Mouse (Mus musculus) ES-Bruce4 (cell line): ENCODE results near the gene Trak2. TPM values are rescaled to one million over a fixed set of nuclear protein-coding genes. Genes with fewer than 3 reads are reported as not detected.

Source experiments
- H3K27ac ChIP-seq: 2 replicates; pipeline ENCODE4 v1.5.1; 2012; ENCODE audit warnings: low read length, inconsistent platforms; ENCODE audit not compliant: insufficient read depth
- H3K27me3 ChIP-seq: 2 replicates; pipeline ENCODE4 v1.6.1; 2012; ENCODE audit warnings: mild to moderate bottlenecking, low read length, inconsistent platforms; ENCODE audit not compliant: control insufficient read depth, poor library complexity, insufficient read depth, severe bottlenecking
- H3K36me3 ChIP-seq: 2 replicates; pipeline ENCODE4 v1.6.1; 2012; ENCODE audit warnings: inconsistent platforms, mild to moderate bottlenecking, low read length, moderate library complexity; ENCODE audit not compliant: control insufficient read depth, poor library complexity, insufficient read depth, severe bottlenecking
- H3K4me1 ChIP-seq: one replicate; pipeline ENCODE4 v1.8.1; 2011; ENCODE audit warnings: low read length; ENCODE audit not compliant: control insufficient read depth, insufficient read depth
- H3K4me3 ChIP-seq: 2 replicates; pipeline ENCODE4 v1.5.1; 2011; ENCODE audit warnings: low read depth, mild to moderate bottlenecking, low read length
- H3K9ac ChIP-seq: 2 replicates; pipeline ENCODE4 v1.6.1; 2012; ENCODE audit warnings: low read depth, mild to moderate bottlenecking, inconsistent platforms; ENCODE audit not compliant: poor library complexity, severe bottlenecking
- H3K9me3 ChIP-seq: replicated peaks from 2 replicates; pipeline ENCODE4 v1.6.1; 2012; ENCODE audit warnings: mild to moderate bottlenecking, low read length, inconsistent platforms; ENCODE audit not compliant: control insufficient read depth, poor library complexity, insufficient read depth, severe bottlenecking
- CTCF ChIP-seq: IDR thresholded peaks from one replicate; pipeline ENCODE4 v1.8.1; 2011; ENCODE audit warnings: low read depth, low read length
- EP300 ChIP-seq: IDR thresholded peaks from 2 replicates; pipeline ENCODE4 v1.6.1; 2011; ENCODE audit warnings: low read depth, low read length; ENCODE audit not compliant: insufficient read depth
- POLR2A ChIP-seq: IDR thresholded peaks from one replicate; pipeline ENCODE4 v1.8.1; 2011; ENCODE audit warnings: low read length; ENCODE audit not compliant: insufficient read depth
- polyA plus RNA-seq: library from polyadenylated mRNA; stranded (reverse); fragments of >200 nt; gene quantifications from 2 replicates; pipeline ENCODE4 v1.2.4, GENCODE M21; 2011; ENCODE audit warnings: low read depth; ENCODE audit not compliant: missing spikeins, insufficient read depth, insufficient read length

Trak2 gene
- polyA plus RNA-seq, 1 experiment = 20.2 TPM

- H3K4me1 ChIP-seq = peaks cover 6% of the 10 kb centered on the region
- H3K36me3 ChIP-seq = no peaks in the 10 kb centered on the region
- H3K4me3 ChIP-seq = no peak overlapping the region
- no peaks in the 10 kb centered on the region for H3K27me3 ChIP-seq
- no peak overlapping the region for H3K27ac ChIP-seq
- no peaks in the 10 kb centered on the region for H3K9me3 ChIP-seq
- no peak overlapping the region for H3K9ac ChIP-seq
- TF ChIP-seq EP300 (no peak), CTCF (no peak), POLR2A (no peak)
These were observed 21.4 kb downstream of the Trak2 start for GRCm38 (mm10) chr1:58951841-58952240.

GRCm38 (mm10) chr1:58950899-58951648, 22.2 kb downstream of the Trak2 start:
- H3K9me3 ChIP-seq = no peaks in the 10 kb centered on the region
- no peak overlapping the region for H3K9ac ChIP-seq
- TF ChIP-seq POLR2A = no peak
- TF ChIP-seq EP300 = no peak
- TF ChIP-seq CTCF = no peak
- no peaks in the 10 kb centered on the region for H3K27me3 ChIP-seq
- H3K4me1 ChIP-seq = peaks cover 6% of the 10 kb centered on the region
- no peak overlapping the region for H3K27ac ChIP-seq
- no peak overlapping the region for H3K4me3 ChIP-seq
- peaks cover 1% of the 10 kb centered on the region; the same call in 1 of the 2 replicates for H3K36me3 ChIP-seq

- Histone ChIP-seq H3K27ac (no peak overlapping the region), H3K9me3 (no peaks in the 10 kb centered on the region), H3K36me3 (peaks cover 4% of the 10 kb centered on the region), H3K9ac (no peak overlapping the region), H3K4me3 (no peak overlapping the region), H3K27me3 (no peaks in the 10 kb centered on the region), H3K4me1 (peaks cover 6% of the 10 kb centered on the region)
- TF ChIP-seq EP300 (no peak), CTCF (no peak), POLR2A (no peak)
These were observed 23.6 kb downstream of the Trak2 start for GRCm38 (mm10) chr1:58949561-58950106.

- Histone ChIP-seq H3K36me3 (peaks cover 4% of the 10 kb centered on the region), H3K9ac (no peak overlapping the region), H3K4me1 (peaks cover 3% of the 10 kb centered on the region), H3K27ac (no peak overlapping the region), H3K9me3 (no peaks in the 10 kb centered on the region), H3K27me3 (no peaks in the 10 kb centered on the region), H3K4me3 (no peak overlapping the region)
- TF ChIP-seq CTCF (no peak), POLR2A (no peak), EP300 (no peak)
These were observed 26.5 kb downstream of the Trak2 start for GRCm38 (mm10) chr1:58946718-58947117.

GRCm38 (mm10) chr1:58945960-58946670, 27.1 kb downstream of the Trak2 start:
- no peak overlapping the region for H3K4me3 ChIP-seq
- no peak overlapping the region for H3K9ac ChIP-seq
- peaks cover under 1% of the 10 kb centered on the region for H3K4me1 ChIP-seq
- no peak for TF ChIP-seq POLR2A
- no peak for TF ChIP-seq CTCF
- no peak for TF ChIP-seq EP300
- peaks cover 4% of the 10 kb centered on the region for H3K36me3 ChIP-seq
- H3K27ac ChIP-seq = no peak overlapping the region
- no peaks in the 10 kb centered on the region for H3K27me3 ChIP-seq
- no peaks in the 10 kb centered on the region for H3K9me3 ChIP-seq

GRCm38 (mm10) chr1:58945523-58945922, 27.7 kb downstream of the Trak2 start:
- Histone ChIP-seq H3K9me3 (no peaks in the 10 kb centered on the region), H3K9ac (no peak overlapping the region), H3K27ac (no peak overlapping the region), H3K36me3 (peaks cover 4% of the 10 kb centered on the region), H3K4me1 (no peaks in the 10 kb centered on the region), H3K4me3 (no peak overlapping the region), H3K27me3 (no peaks in the 10 kb centered on the region)
- TF ChIP-seq EP300 (no peak), CTCF (no peak), POLR2A (no peak)
